Mouse (Mus musculus) midbrain, postnatal 0 days (tissue): ENCODE results near the gene Rreb1. TPM values are rescaled to one million over a fixed set of nuclear protein-coding genes. Genes with fewer than 3 reads are reported as not detected.

Experiments used
- ATAC-seq: fragments of 200-750 bp; cut with Nextera tagmentation; 2 replicates; pipeline ENCODE4 v1.8.0; 2017; ENCODE audit warnings: moderate number of reproducible peaks, mild to moderate bottlenecking, moderate TSS enrichment, moderate library complexity; ENCODE audit not compliant: low FRiP score
- DNase-seq: peaks from one replicate; pipeline ENCODE4 v3.0.0-alpha.2; 2015; ENCODE audit warnings: low spot score
- H3K27ac ChIP-seq: fragments of 300-500 bp; sonication (generic); 2 replicates; pipeline ENCODE4 v1.5.1; 2014; ENCODE audit warnings: low read depth, mild to moderate bottlenecking, low read length, mixed read lengths
- H3K27me3 ChIP-seq: fragments of 300-500 bp; sonication (generic); 2 replicates; pipeline ENCODE4 v1.6.1; 2014; ENCODE audit warnings: low read length, control low read depth, mixed read lengths; ENCODE audit not compliant: insufficient read depth
- H3K36me3 ChIP-seq: fragments of 300-500 bp; sonication (generic); 2 replicates; pipeline ENCODE4 v1.6.1; 2014; ENCODE audit warnings: low read length, control low read depth, mixed read lengths; ENCODE audit not compliant: insufficient read depth
- H3K4me1 ChIP-seq: fragments of 300-500 bp; sonication (generic); 2 replicates; pipeline ENCODE4 v1.6.1; 2014; ENCODE audit warnings: mild to moderate bottlenecking, control low read depth, antibody characterized with exemption, low read length, mixed read lengths; ENCODE audit not compliant: insufficient read depth
- H3K4me2 ChIP-seq: fragments of 300-500 bp; sonication (generic); 2 replicates; pipeline ENCODE4 v1.6.1; 2014; ENCODE audit warnings: low read depth, mild to moderate bottlenecking, low read length, mixed read lengths; ENCODE audit not compliant: poor library complexity, severe bottlenecking
- H3K4me3 ChIP-seq: fragments of 300-500 bp; sonication (generic); 2 replicates; pipeline ENCODE4 v1.5.1; 2014; ENCODE audit warnings: low read depth, mild to moderate bottlenecking, low read length, moderate library complexity
- H3K9ac ChIP-seq: fragments of 300-500 bp; sonication (generic); replicated peaks from 2 replicates; pipeline ENCODE4 v1.6.1; 2014; ENCODE audit warnings: mild to moderate bottlenecking, low read length, moderate library complexity, mixed read lengths; ENCODE audit not compliant: poor library complexity, severe bottlenecking
- H3K9me3 ChIP-seq: fragments of 300-500 bp; sonication (generic); 2 replicates; pipeline ENCODE4 v1.6.1; 2016; ENCODE audit warnings: low read length, control low read depth
- CTCF ChIP-seq: IDR thresholded peaks from 2 replicates; pipeline ENCODE4 v1.5.1; 2016; ENCODE audit warnings: antibody characterized with exemption, mild to moderate bottlenecking
- WGBS: fragments of 180-500 bp; shearing (Covaris S2); extraction: QIAGEN DNeasy Blood & Tissue Kit; methylation state at CpG from one replicate; pipeline ENCODE4 v1.1.7; 2014; 5-methylcytosine and 5-hydroxymethylcytosine counted together
- polyA plus RNA-seq: library from polyadenylated mRNA; unstranded; fragments of >200 nt; fragmentation: Nextera tagmentation; extraction: Ambion mirVana; gene quantifications from 2 replicates; pipeline ENCODE4 v1.2.1, GENCODE M21; 2015
- total RNA-seq: library from RNA; depleted of rRNA; stranded (reverse); fragments of >200 nt; gene quantifications from 2 replicates; pipeline ENCODE4 v1.2.3, GENCODE M21; 2014

Gene Rreb1
- total and polyA plus RNA-seq, 2 experiments from 2014 or later: 2.0 to 4.3 TPM

- Histone ChIP-seq H3K4me2 (no peak overlapping the region), H3K36me3 (no peaks in the 10 kb centered on the region), H3K9me3 (no peaks in the 10 kb centered on the region), H3K4me1 (peaks cover 4% of the 10 kb centered on the region; the same call in 1 of the 2 replicates), H3K4me3 (no peak overlapping the region), H3K27me3 (peaks cover 3% of the 10 kb centered on the region; the same call in 1 of the 2 replicates), H3K9ac (no peak overlapping the region), H3K27ac (no peak overlapping the region)
- no peak for DNase-seq
- TF ChIP-seq CTCF: no peak
- 81% methylated on average over 7 of the region's 7 CpGs for WGBS
- ATAC-seq: no peak
Observed at GRCm38 (mm10) chr13:37784226-37784625, 6.0 kb downstream of the Rreb1 start.

GRCm38 (mm10) chr13:37792739-37793336 lies 14.6 kb downstream of the Rreb1 start:
- no peak for TF ChIP-seq CTCF
- ATAC-seq (no peak), DNase-seq (no peak)
- Histone ChIP-seq H3K9ac (no peak overlapping the region), H3K4me1 (no peaks in the 10 kb centered on the region), H3K36me3 (no peaks in the 10 kb centered on the region), H3K27me3 (no peaks in the 10 kb centered on the region), H3K4me3 (no peak overlapping the region), H3K27ac (no peak overlapping the region), H3K9me3 (no peaks in the 10 kb centered on the region), H3K4me2 (no peak overlapping the region)
- WGBS: 95% methylated on average over 11 of the region's 11 CpGs

- Histone ChIP-seq H3K9me3 (no peaks in the 10 kb centered on the region), H3K4me3 (no peak overlapping the region), H3K27me3 (no peaks in the 10 kb centered on the region), H3K4me2 (no peak overlapping the region), H3K9ac (no peak overlapping the region), H3K36me3 (no peaks in the 10 kb centered on the region), H3K4me1 (no peaks in the 10 kb centered on the region), H3K27ac (no peak overlapping the region)
- TF ChIP-seq CTCF: no peak
- WGBS: 96% methylated on average over 8 of the region's 8 CpGs
- no peak for ATAC-seq
- DNase-seq: no peak
Observed at GRCm38 (mm10) chr13:37798811-37799210, 20.6 kb downstream of the Rreb1 start.

GRCm38 (mm10) chr13:37799413-37799812 lies 21.2 kb downstream of the Rreb1 start:
- H3K9me3 ChIP-seq: no peaks in the 10 kb centered on the region
- no peaks in the 10 kb centered on the region for H3K4me1 ChIP-seq
- H3K27ac ChIP-seq: no peak overlapping the region
- no peak overlapping the region for H3K4me2 ChIP-seq
- 89% methylated on average over 9 of the region's 9 CpGs for WGBS
- ATAC-seq (no peak), DNase-seq (no peak)
- no peak overlapping the region for H3K9ac ChIP-seq
- H3K27me3 ChIP-seq: no peaks in the 10 kb centered on the region
- TF ChIP-seq CTCF: no peak
- no peaks in the 10 kb centered on the region for H3K36me3 ChIP-seq
- no peak overlapping the region for H3K4me3 ChIP-seq

GRCm38 (mm10) chr13:37801101-37802075 lies 23.2 kb downstream of the Rreb1 start:
- no peak overlapping the region for H3K4me3 ChIP-seq
- no peaks in the 10 kb centered on the region for H3K9me3 ChIP-seq
- H3K4me2 ChIP-seq: no peak overlapping the region
- DNase-seq (no peak), ATAC-seq (no peak)
- H3K27ac ChIP-seq: no peak overlapping the region
- no peak for TF ChIP-seq CTCF
- no peak overlapping the region for H3K9ac ChIP-seq
- no peaks in the 10 kb centered on the region for H3K27me3 ChIP-seq
- H3K36me3 ChIP-seq: no peaks in the 10 kb centered on the region
- WGBS: 63% methylated on average over 11 of the region's 11 CpGs
- H3K4me1 ChIP-seq: no peaks in the 10 kb centered on the region
